Mouse (Mus musculus) c-Kit-positive CD71-positive TER-119-negative erythroid progenitor cells, embryonic 14.5 days (primary cell): Measurements from ENCODE around the gene Shbg.

Source experiments
- DNase-seq: peaks from one replicate; pipeline ENCODE4 v3.0.0-alpha.2; 2013; ENCODE audit warnings: low read depth

Shbg gene

GRCm38 (mm10) chr11:69594853-69595252 lies 22.9 kb downstream of the Shbg start:
- no peak for DNase-seq

GRCm38 (mm10) chr11:69592799-69593198 lies 24.9 kb downstream of the Shbg start:
- DNase-seq: no peak

DNA sequence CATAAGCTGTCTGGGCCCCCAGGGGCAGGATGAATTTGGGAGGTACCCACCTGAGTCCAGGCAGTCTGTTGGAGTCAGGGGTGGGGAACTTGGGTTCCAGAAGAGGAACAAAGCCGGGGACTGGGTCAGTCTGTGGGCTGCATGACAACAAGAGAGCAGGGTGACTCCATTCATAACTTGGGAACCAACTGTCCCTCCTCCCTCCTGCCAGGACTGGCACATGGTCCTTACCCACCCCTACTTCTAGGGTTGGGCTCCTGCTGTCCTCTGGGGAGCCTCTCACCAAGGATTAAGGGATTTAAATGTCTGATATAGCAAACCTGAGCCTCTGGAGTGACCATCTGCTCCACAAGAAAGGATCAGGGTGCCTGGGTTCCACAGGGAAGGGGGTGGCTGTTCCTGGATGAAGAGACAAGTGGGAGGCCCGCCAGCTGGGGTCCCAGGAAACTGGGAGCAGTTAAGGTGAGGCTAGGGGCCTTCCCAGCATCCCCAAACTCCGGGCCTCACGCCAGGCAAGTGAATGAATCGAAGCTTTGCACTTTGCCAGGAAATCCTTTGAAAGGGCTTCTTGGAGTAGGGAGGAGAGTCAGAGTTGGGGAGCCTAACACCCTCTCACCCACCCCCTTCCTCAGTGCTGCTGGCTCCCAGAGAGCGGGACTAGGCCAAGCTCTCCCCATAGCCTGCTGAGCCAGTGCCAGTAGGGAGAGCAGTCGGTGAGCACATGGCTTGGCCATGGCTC lies 25.6 kb downstream of the Shbg start:
- no peak for DNase-seq

- no peak for DNase-seq
Measured at GRCm38 (mm10) chr11:69591424-69591823, 26.3 kb downstream of the Shbg start.

DNA sequence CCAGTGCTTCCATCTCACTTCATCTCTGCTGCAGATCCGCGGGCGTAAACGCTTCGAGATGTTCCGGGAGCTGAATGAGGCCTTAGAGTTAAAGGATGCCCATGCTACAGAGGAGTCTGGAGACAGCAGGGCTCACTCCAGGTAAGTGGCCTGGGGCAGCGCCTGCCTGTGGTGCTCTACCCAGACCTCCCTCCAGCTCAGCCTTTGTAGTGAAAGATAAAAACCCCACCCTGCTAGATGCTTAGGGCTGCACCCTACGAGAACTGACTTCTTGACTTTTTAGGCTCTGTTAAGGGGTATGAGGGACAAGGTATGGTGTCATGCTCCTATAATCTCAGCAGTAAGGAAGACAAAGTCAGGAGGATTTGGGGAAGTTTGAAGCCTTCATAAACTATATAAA lies 27.1 kb downstream of the Shbg start:
- DNase-seq: no peak

DNA sequence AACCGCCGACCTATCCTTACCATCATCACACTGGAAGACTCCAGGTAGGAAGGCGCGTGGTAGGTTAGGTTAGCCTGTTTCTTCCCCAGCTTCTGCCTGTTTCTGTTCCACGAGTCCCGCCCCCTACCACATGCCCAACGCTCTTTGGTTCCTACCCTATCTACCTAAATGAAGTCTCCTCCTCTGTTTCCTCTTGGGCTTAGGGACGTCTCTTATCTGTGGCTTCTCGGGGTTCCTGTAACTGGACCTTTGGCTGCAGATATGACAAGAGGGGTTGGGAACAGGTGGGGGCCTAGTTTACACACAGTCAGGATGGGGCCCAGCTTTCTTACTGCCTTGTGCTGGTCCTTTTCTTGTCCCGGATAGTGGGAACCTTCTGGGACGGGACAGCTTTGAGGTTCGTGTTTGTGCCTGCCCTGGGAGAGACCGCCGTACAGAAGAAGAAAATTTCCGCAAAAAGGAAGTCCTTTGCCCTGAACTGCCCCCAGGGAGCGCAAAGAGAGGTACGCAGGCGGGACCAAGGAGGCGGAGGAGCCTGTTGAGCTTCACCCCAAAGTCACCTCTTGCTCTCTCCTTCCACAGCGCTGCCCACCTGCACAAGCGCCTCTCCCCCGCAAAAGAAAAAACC lies 28.4 kb downstream of the Shbg start:
- no peak for DNase-seq

- DNase-seq: no peak
Measured at GRCm38 (mm10) chr11:69585718-69586325, 31.9 kb downstream of the Shbg start.

DNA sequence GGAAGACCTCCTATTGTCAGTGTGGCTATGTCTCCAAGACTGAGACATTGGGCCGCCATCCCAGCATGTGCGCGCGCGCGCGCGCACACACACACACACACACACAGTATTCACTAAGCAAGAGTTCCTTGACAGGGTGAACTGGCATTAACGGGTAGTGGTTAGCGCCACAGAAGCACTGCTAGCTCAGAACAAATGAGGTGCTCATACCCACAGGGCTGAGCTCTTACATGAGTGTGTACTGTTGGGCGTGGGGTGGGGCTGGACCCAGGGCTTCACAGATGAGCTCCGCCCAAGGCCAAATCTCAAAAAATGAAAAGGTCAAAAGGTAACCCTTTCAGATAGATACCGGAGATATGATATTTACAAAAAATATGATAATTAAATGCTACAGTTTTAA lies 32.8 kb downstream of the Shbg start:
- no peak for DNase-seq

- DNase-seq: no peak
Measured at GRCm38 (mm10) chr11:69584008-69584407, 33.7 kb downstream of the Shbg start.

DNA sequence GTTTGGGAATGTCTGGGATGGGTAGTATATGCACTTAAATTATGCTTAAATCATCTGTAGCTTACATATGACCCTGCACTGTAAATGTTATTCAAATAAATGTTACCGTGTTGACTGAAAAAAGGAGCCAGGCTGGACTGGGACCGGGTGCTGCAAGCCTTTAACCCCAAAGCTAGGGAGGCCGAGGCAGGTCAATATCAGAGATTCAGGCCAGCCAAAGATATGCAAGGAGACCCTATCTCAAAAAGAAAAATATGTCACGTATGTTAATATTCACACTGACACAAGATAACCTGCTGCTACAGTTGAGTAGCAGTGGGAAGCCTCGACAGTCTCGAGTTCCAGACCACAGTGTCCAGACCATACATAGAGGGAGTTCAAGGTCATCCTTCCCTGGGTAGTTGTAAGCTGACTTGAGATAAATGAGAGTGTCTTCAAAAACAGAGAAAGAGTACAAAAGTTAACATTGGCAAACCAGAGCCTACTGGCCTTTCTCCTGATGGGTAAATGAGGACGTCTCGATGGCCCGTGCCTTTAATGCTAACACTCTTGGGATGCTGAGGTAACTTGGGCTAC lies 35.4 kb downstream of the Shbg start:
- DNase-seq: no peak

- no peak for DNase-seq
Measured at GRCm38 (mm10) chr11:69581814-69582213, 35.9 kb downstream of the Shbg start.

DNA sequence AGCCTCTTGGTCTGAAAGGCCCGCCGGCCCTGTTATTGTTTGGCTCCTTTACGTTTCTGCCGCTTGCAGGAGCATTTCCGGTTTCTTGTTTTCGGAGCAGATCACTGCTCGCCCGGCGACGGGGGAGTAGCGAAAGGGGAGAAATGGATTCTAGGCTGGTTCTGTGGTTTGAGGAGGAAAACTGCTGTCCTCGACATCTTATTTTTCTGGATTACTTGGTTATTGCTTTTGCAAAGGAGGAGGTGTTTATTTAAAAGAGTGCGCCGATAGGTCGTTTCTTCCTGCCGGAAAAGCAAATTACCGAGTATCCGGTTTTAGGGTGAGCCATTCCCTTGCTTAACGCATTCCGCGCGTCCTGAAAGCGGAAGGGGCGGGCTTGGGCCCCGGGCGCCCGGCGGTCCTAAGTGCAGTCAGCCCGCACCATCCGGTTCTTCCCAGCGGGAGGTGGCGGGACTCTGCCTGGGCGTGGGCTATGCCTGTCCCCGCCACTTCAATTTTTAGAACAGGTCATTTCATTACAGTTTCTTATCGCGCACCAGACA lies 36.5 kb downstream of the Shbg start:
- DNase-seq: peak; percentile 91

GRCm38 (mm10) chr11:69580572-69581146 lies 37.0 kb downstream of the Shbg start:
- DNase-seq: no peak

DNA sequence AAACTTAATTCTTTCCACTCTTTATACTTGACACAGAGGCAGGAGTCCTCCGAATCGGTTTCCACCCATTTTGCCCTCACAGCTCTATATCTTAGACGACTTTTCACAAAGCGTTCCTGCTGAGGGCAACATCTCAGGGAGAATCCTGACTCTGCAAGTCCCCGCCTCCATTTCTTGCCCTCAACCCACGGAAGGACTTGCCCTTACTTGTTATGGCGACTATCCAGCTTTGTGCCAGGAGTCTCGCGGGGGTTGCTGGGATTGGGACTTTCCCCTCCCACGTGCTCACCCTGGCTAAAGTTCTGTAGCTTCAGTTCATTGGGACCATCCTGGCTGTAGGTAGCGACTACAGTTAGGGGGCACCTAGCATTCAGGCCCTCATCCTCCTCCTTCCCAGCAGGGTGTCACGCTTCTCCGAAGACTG lies 37.6 kb downstream of the Shbg start, which contains the start of the genes Wrap53 and Trp53:
Wrap53 (minus strand) TSS at position 165 of the 424 bp plus-strand sequence.
Trp53 (plus strand) TSS at position 269 of the 424 bp plus-strand sequence.
- peak; percentile 93 for DNase-seq

- peak; percentile 98 for DNase-seq
Measured at GRCm38 (mm10) chr11:69579128-69580017, 38.3 kb downstream of the Shbg start.

- DNase-seq: no peak
Measured at GRCm38 (mm10) chr11:69578301-69578700, 39.4 kb downstream of the Shbg start.

DNA sequence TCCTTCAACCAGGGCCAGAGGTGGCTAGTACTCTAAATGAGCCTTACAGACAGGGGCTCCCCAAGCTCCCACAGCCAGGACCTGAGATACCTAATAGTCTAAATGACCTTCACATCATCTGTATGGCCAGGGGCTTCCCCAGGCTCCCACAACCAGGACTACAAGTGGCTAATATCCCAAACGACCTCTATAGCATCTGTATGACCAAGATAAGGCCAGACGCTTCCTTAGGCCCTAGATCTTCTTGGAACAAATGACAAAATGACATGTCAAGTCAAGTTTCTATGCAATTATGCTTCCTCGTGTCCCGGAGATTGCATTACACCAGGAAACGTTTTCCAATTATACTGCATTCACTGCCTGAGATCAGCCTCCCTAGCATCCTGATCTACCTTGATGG lies 41.4 kb downstream of the Shbg start:
- DNase-seq: no peak

- no peak for DNase-seq
Measured at GRCm38 (mm10) chr11:69575220-69575619, 42.5 kb downstream of the Shbg start.

GRCm38 (mm10) chr11:69565131-69565530 lies 52.6 kb downstream of the Shbg start:
- no peak for DNase-seq
